Mouse (Mus musculus) limb, embryonic 11.5 days (tissue): Measurements from ENCODE around the gene Slc26a10. TPM values are rescaled to one million over a fixed set of nuclear protein-coding genes. Genes with fewer than 3 reads are reported as not detected.
"Not testable (repeated sequence)": the region's sequence is repeated elsewhere in the genome, so short reads cannot be mapped to it uniquely, and the experiment has no call there.

Experiments used
- ATAC-seq: fragments of 200-750 bp; cut with Nextera tagmentation; 2 replicates; pipeline ENCODE4 v1.8.0; 2017; ENCODE audit warnings: low read depth; ENCODE audit not compliant: insufficient number of reproducible peaks, low FRiP score, low TSS enrichment
- DNase-seq: peaks from one replicate; pipeline ENCODE4 v3.0.0-alpha.2; 2015; ENCODE audit warnings: low spot score
- H3K27ac ChIP-seq: fragments of 300-500 bp; sonication (generic); replicated peaks from 2 replicates; pipeline ENCODE4 v1.5.1; 2014; ENCODE audit warnings: low read depth, mild to moderate bottlenecking, low read length
- H3K27me3 ChIP-seq: fragments of 300-500 bp; sonication (generic); 2 replicates; pipeline ENCODE4 v1.6.1; 2014; ENCODE audit warnings: mild to moderate bottlenecking, low read length, mixed read lengths; ENCODE audit not compliant: control insufficient read depth, insufficient read depth
- H3K36me3 ChIP-seq: fragments of 300-500 bp; sonication (generic); 2 replicates; pipeline ENCODE4 v1.6.1; 2014; ENCODE audit warnings: mild to moderate bottlenecking, low read length, moderate library complexity, mixed read lengths; ENCODE audit not compliant: control insufficient read depth, insufficient read depth
- H3K4me1 ChIP-seq: fragments of 300-500 bp; sonication (generic); 2 replicates; pipeline ENCODE4 v1.6.1; 2014; ENCODE audit warnings: low read length, mixed read lengths; ENCODE audit not compliant: control insufficient read depth, insufficient read depth
- H3K4me2 ChIP-seq: fragments of 300-500 bp; sonication (generic); 2 replicates; pipeline ENCODE4 v1.6.1; 2014; ENCODE audit warnings: low read depth, mild to moderate bottlenecking, moderate library complexity; ENCODE audit not compliant: severe bottlenecking
- H3K4me3 ChIP-seq: fragments of 300-500 bp; sonication (generic); 2 replicates; pipeline ENCODE4 v1.5.1; 2014; ENCODE audit warnings: low read depth, low read length
- H3K9ac ChIP-seq: fragments of 300-500 bp; sonication (generic); 2 replicates; pipeline ENCODE4 v1.6.1; 2014; ENCODE audit warnings: mild to moderate bottlenecking, low read length
- H3K9me3 ChIP-seq: fragments of 300-500 bp; sonication (generic); 2 replicates; pipeline ENCODE4 v1.6.1; 2016; ENCODE audit warnings: low read length; ENCODE audit not compliant: control insufficient read depth
- WGBS: fragments of 180-500 bp; shearing (Covaris S2); extraction: QIAGEN DNeasy Blood & Tissue Kit; methylation state at CpG from one replicate; pipeline ENCODE4 v1.1.7; 2014; 5-methylcytosine and 5-hydroxymethylcytosine counted together
- polyA plus RNA-seq: library from polyadenylated mRNA; unstranded; fragments of >200 nt; fragmentation: Nextera tagmentation; extraction: Ambion mirVana; gene quantifications from 2 replicates; pipeline ENCODE4 v1.2.1, GENCODE M21; 2014

The Slc26a10 gene
- polyA plus RNA-seq, 1 experiment from 2014 or later, result 2.7 TPM

GRCm38 (mm10) chr10:127136510-127136909 is 43.9 kb downstream of the Slc26a10 start:
- H3K27ac ChIP-seq, result no peak overlapping the region
- H3K9ac ChIP-seq, result no peak overlapping the region
- ATAC-seq (no peak), DNase-seq (no peak)
- no peak overlapping the region for H3K4me3 ChIP-seq
- H3K4me1 ChIP-seq, result no peaks in the 10 kb centered on the region
- H3K9me3 ChIP-seq, result no peaks in the 10 kb centered on the region
- no peaks in the 10 kb centered on the region for H3K36me3 ChIP-seq
- 81% methylated on average over 4 of the region's 4 CpGs for WGBS
- H3K4me2 ChIP-seq, result no peak overlapping the region
- no peaks in the 10 kb centered on the region for H3K27me3 ChIP-seq

GRCm38 (mm10) chr10:127135118-127135836 is 45.2 kb downstream of the Slc26a10 start:
- 47% methylated on average over 8 of the region's 8 CpGs for WGBS
- DNase-seq (no peak), ATAC-seq (no peak)
- Histone ChIP-seq H3K4me2 (no peak overlapping the region), H3K27me3 (no peaks in the 10 kb centered on the region), H3K9me3 (no peaks in the 10 kb centered on the region), H3K36me3 (no peaks in the 10 kb centered on the region), H3K4me3 (no peak overlapping the region), H3K4me1 (no peaks in the 10 kb centered on the region), H3K27ac (no peak overlapping the region), H3K9ac (no peak overlapping the region)

DNA sequence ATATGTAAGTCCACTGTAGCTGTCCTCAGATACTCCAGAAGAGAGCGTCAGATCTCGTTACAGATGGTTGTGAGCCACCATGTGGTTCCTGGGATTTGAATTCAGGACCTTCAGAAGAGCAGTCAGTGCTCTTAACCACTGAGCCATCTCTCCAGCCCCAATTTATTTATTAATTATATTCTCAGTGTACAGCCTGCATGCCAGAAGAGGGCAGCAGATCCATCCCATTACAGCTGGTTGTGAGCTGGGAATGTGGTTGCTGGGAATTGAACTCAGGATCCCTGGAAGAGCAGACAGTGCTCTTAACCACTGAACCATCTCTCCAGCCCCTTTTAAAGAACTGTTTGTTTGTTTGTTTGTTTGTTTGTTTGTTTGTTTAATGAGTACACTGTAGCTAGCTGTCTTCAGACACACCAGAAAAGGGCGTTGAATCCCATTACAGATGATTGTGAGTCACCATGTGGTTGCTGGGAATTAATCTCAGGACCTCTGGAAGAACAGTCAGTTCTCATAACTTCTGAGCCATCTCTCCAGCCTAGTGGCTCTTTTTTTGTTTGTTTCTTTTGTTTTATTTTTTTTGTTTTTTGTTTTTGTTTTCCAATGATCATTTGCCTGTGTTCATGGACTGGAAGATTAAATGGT is 45.9 kb downstream of the Slc26a10 start:
- ATAC-seq, DNase-seq, H3K4me1 ChIP-seq, H3K4me2 ChIP-seq, H3K4me3 ChIP-seq, H3K36me3 ChIP-seq, H3K9me3 ChIP-seq, H3K27ac ChIP-seq, H3K27me3 ChIP-seq, H3K9ac ChIP-seq: not testable (repeated sequence)
- WGBS, result 80% methylated on average over 3 of the region's 3 CpGs

- Histone ChIP-seq H3K4me2 (no peak overlapping the region), H3K27ac (no peak overlapping the region), H3K4me1 (no peaks in the 10 kb centered on the region), H3K36me3 (no peaks in the 10 kb centered on the region), H3K9me3 (no peaks in the 10 kb centered on the region), H3K9ac (no peak overlapping the region), H3K4me3 (no peak overlapping the region), H3K27me3 (no peaks in the 10 kb centered on the region)
- WGBS, result 70% methylated on average over 5 of the region's 5 CpGs
- ATAC-seq (no peak), DNase-seq (no peak)
These were observed 48.0 kb downstream of the Slc26a10 start for GRCm38 (mm10) chr10:127132469-127132868.

DNA sequence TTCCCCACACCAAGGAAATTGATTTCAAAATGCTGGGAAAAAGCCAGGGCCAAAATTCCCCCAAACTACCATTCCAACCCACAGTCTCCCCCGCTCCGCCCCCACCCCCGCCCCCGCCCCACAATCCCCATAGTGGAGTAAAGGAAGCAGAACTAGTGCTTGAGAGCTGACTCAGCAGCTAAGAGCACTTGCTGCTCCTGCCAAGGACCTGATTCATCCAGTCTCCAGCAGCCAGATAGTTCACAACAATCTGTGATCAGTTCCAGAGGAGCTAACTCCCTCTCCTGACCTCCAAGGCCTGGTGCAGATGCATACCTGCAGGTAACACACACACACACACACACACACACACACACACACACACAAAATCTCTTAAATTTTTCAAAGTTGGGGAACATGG is 51.0 kb downstream of the Slc26a10 start:
- H3K27ac ChIP-seq, result no peak overlapping the region
- no peak overlapping the region for H3K4me2 ChIP-seq
- no peak overlapping the region for H3K4me3 ChIP-seq
- DNase-seq (no peak), ATAC-seq (no peak)
- no peaks in the 10 kb centered on the region for H3K4me1 ChIP-seq
- no peaks in the 10 kb centered on the region for H3K9me3 ChIP-seq
- H3K27me3 ChIP-seq, result no peaks in the 10 kb centered on the region
- H3K9ac ChIP-seq, result no peak overlapping the region
- H3K36me3 ChIP-seq, result no peaks in the 10 kb centered on the region
- WGBS, result 83% methylated on average over 4 of the region's 4 CpGs

- Histone ChIP-seq H3K36me3 (no peaks in the 10 kb centered on the region), H3K27me3 (no peaks in the 10 kb centered on the region), H3K4me1 (no peaks in the 10 kb centered on the region), H3K4me2 (no peak overlapping the region), H3K27ac (no peak overlapping the region), H3K4me3 (no peak overlapping the region), H3K9me3 (no peaks in the 10 kb centered on the region), H3K9ac (no peak overlapping the region)
- DNase-seq (no peak), ATAC-seq (no peak)
- 84% methylated on average over 7 of the region's 7 CpGs for WGBS
These were observed 52.6 kb downstream of the Slc26a10 start for GRCm38 (mm10) chr10:127127711-127128279.

DNA sequence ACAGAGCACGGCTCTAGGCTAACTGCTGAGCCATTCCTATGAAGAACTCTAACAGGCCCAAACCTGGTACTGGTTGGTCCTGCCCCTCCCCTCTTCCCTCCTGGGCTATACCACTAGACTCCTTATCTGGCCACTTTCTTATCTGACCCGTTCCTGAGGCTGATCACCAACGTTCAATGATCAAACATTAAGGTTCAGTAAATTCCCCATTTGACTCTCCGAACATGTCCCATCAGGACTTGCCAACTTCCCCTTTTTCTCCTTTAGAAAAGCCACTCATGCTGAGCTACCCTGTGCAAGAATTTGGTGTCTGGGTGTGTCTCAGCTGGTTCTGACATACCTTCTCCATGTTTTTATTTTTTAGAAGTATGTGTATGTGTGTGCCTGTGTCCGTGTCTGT is 53.9 kb downstream of the Slc26a10 start:
- WGBS, result 85% methylated on average over 5 of the region's 5 CpGs
- Histone ChIP-seq H3K27ac (no peak overlapping the region), H3K9ac (no peak overlapping the region), H3K4me2 (no peak overlapping the region), H3K27me3 (no peaks in the 10 kb centered on the region), H3K4me1 (no peaks in the 10 kb centered on the region), H3K36me3 (no peaks in the 10 kb centered on the region), H3K4me3 (no peak overlapping the region), H3K9me3 (no peaks in the 10 kb centered on the region)
- ATAC-seq, result no peak
- DNase-seq, result no peak

DNA sequence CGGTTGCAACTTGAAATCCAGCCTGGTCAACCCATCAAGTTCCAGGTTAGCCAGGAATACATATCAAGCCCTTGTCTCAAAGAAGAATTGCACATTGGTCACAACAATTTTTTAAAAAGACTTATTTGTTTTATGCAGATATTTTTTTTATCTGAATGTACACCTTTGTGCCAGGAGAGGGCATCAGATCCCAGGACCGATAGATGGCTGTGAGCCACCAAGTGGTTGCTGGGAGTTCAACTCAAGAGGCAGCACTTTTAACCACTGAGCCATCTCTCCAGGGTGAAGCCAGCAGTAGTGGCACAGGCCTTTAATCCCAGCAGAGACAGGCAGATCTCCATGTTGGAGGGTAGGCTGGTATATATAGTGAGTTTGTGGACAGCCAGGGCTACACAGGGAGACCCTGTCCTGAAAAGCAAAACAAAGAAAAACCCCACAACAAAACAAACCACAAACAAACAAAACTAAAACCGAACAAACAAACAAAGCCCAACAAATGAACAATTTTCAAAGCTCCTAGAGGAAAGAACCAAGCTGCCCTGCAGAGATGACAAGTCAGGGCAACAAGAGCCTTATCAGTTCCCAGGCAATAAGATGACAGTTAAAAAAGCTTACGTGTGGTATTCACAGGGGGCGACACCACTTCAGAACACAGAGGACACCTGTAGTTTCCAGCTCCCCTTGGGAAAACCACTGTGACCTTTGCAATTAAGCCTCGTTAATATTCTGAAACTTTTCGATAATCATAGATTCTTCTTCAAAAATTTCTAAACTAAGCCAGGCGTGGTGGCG is 55.0 kb downstream of the Slc26a10 start:
- ATAC-seq, result no peak
- Histone ChIP-seq H3K9me3 (no peaks in the 10 kb centered on the region), H3K27ac (no peak overlapping the region), H3K4me1 (peaks cover 1% of the 10 kb centered on the region; the same call in 1 of the 2 replicates), H3K9ac (no peak overlapping the region), H3K27me3 (no peaks in the 10 kb centered on the region), H3K4me2 (no peak overlapping the region), H3K4me3 (no peak overlapping the region), H3K36me3 (no peaks in the 10 kb centered on the region)
- WGBS, result 77% methylated on average over 9 of the region's 9 CpGs
- DNase-seq, result peak; percentile 36
